Mouse (Mus musculus) splenic B cell, adult 2 months (primary cell): ENCODE measurements around the gene 9230112D13Rik.
A peak's percentile ranks its signal among the peaks of the same experiment; 100 is the strongest.

Source experiments
- DNase-seq: peaks from one replicate; pipeline ENCODE4 v3.0.0-alpha.2; 2011; ENCODE audit warnings: low read depth, low spot score
- H3K27me3 ChIP-seq: 2 replicates; pipeline ENCODE4 v1.6.1; 2012; ENCODE audit warnings: mild to moderate bottlenecking, low read length, moderate library complexity, mixed read lengths; ENCODE audit not compliant: control insufficient read depth, poor library complexity, insufficient read depth, severe bottlenecking
- H3K36me3 ChIP-seq: 2 replicates; pipeline ENCODE4 v1.6.1; 2012; ENCODE audit warnings: mild to moderate bottlenecking, low read length, moderate library complexity, mixed read lengths; ENCODE audit not compliant: control insufficient read depth, poor library complexity, insufficient read depth, severe bottlenecking

The 9230112D13Rik gene

GRCm38 (mm10) chr14:34522701-34523100, at the start of gene 9230112D13Rik:
TSS of gene 9230112D13Rik (minus strand) at chr14:34522801.
- no peaks in the 10 kb centered on the region for H3K27me3 ChIP-seq
- H3K36me3 ChIP-seq, result no peaks in the 10 kb centered on the region
- no peak for DNase-seq

- no peaks in the 10 kb centered on the region for H3K36me3 ChIP-seq
- no peak for DNase-seq
- H3K27me3 ChIP-seq, result no peaks in the 10 kb centered on the region
These were observed 49.2 kb upstream of the 9230112D13Rik start for GRCm38 (mm10) chr14:34571610-34572387.

DNA sequence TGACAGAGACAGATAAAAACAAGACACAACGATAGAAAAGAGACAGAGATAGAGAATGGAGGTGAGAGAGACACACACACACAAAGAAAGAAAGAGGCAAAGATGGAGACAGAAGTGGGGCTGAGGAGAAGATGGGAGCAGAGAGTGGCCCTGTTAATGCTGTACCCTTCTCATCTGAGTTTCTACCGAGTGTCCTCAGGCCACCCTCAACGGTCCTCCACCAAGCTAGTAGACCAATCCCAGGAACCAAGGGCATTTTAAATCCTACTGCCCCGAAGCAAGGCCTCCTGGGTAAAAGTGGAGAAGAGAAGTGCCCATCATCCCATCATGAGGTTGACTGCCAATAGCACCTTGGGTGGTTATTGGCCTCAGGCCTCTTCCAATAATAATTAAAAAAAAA, 48.3 kb upstream of the 9230112D13Rik start:
- no peak for DNase-seq
- no peaks in the 10 kb centered on the region for H3K36me3 ChIP-seq
- no peaks in the 10 kb centered on the region for H3K27me3 ChIP-seq

GRCm38 (mm10) chr14:34570294-34570693, 47.7 kb upstream of the 9230112D13Rik start:
- peak; percentile 61 for DNase-seq
- no peaks in the 10 kb centered on the region for H3K27me3 ChIP-seq
- H3K36me3 ChIP-seq, result no peaks in the 10 kb centered on the region

DNA sequence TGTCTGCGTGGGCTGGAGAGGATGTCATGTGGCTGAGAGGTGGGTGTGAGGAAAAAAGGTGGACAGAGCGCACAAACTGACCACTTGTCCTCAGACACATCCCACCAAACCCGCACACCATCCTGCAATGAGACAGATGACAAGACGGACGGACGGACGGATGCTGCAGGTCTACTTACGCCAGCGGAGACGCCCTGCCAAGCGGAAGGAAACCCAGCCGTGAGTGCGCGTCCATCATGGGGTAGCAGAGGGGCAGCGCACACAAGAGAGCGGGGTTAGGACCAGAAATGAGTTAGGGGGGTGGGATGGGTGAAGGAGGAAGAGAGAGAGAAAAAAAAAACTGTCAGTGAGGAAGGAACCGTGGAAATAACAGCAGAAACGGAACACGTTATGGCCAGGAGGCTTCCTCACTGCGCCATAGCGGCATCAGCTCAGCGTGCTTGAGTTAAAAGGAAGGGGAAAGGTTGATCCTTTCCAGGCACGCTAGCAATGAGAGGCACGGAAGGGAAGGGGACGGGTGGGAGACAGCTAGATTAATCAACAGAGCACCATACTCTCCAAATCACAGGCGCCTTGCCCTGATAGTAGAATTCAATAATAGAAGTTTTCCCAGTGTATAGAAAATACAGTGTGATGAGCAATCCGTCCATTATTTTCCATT, 47.1 kb upstream of the 9230112D13Rik start:
- no peaks in the 10 kb centered on the region for H3K36me3 ChIP-seq
- no peak for DNase-seq
- no peaks in the 10 kb centered on the region for H3K27me3 ChIP-seq

GRCm38 (mm10) chr14:34568626-34569025, 46.0 kb upstream of the 9230112D13Rik start:
- H3K27me3 ChIP-seq, result no peaks in the 10 kb centered on the region
- no peak for DNase-seq
- no peaks in the 10 kb centered on the region for H3K36me3 ChIP-seq

DNA sequence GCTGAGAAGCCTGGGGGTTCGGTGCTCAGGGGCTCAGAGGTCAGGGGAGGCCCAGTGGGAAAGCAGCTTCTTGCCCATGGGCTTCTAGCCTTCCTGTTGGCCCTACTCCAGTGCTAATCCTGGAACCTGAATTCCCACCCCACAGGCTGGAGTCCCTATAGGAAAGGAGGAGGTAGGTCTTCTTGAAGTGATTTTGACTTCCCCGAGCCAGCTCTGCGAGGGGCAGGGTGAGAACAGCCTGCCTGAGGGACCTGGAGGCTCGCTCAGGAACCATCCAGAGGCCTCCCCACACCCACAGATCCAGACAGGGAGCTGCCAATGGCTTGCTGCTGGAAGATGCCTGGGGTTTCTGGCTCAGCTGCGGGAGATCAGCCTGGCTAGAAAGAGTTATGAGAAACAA, 45.1 kb upstream of the 9230112D13Rik start:
- Histone ChIP-seq H3K36me3 (no peaks in the 10 kb centered on the region), H3K27me3 (no peaks in the 10 kb centered on the region)
- no peak for DNase-seq

- no peaks in the 10 kb centered on the region for H3K27me3 ChIP-seq
- no peak for DNase-seq
- no peaks in the 10 kb centered on the region for H3K36me3 ChIP-seq
These were observed 43.9 kb upstream of the 9230112D13Rik start for GRCm38 (mm10) chr14:34566530-34566929.

- DNase-seq, result no peak
These were observed 43.1 kb upstream of the 9230112D13Rik start for GRCm38 (mm10) chr14:34565711-34566110.

GRCm38 (mm10) chr14:34564646-34565045, 42.0 kb upstream of the 9230112D13Rik start:
- no peak for DNase-seq
- H3K36me3 ChIP-seq, result no peaks in the 10 kb centered on the region
- H3K27me3 ChIP-seq, result no peaks in the 10 kb centered on the region

More at GRCm38 (mm10) chr14:34565711-34566110, 43.1 kb upstream of the 9230112D13Rik start:
- Histone ChIP-seq H3K27me3 (no peaks in the 10 kb centered on the region), H3K36me3 (no peaks in the 10 kb centered on the region)

DNA sequence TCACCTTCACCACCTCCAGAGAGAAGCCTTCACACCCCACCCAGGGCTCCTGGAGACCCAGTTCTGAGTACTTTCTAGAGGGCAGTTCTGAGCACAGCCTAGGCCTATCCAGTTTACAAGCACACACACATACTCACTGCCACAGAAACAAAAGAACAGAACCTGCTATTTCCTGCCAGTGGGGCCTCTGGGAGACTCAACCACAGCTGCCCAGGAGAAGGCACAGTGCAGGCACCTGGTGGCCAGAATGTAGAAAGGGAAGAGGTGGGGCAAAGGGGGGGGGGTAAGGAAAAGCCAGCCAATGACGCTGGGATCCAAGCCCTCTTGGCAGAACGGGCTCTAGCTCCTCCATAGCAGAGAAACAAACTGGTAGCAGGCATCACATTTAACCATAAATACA, 39.8 kb upstream of the 9230112D13Rik start:
- H3K27me3 ChIP-seq, result no peaks in the 10 kb centered on the region
- no peaks in the 10 kb centered on the region for H3K36me3 ChIP-seq
- DNase-seq, result no peak

DNA sequence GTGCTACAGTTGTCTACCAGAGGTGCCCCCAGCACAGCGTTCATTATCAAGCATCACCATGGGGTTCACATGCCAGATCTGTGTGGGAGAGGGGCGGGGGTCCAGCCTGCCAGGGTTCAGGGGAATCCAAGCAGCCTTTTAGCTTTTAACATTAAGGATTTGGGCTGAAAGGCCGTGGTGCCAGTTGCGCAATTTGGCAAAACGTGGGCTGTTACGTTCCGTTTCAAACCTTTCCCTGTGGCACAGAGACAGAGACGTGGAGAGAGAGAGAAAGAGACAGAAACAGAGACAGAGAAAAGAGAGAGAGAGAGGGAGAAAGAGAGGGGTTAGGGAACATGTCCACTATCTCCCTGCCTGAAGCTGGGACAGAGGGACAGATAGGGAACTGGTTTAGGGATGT, 39.0 kb upstream of the 9230112D13Rik start:
- DNase-seq, result no peak
- Histone ChIP-seq H3K36me3 (no peaks in the 10 kb centered on the region), H3K27me3 (no peaks in the 10 kb centered on the region)

- H3K36me3 ChIP-seq, result no peaks in the 10 kb centered on the region
- DNase-seq, result no peak
- no peaks in the 10 kb centered on the region for H3K27me3 ChIP-seq
These were observed 36.3 kb upstream of the 9230112D13Rik start for GRCm38 (mm10) chr14:34558947-34559346.

DNA sequence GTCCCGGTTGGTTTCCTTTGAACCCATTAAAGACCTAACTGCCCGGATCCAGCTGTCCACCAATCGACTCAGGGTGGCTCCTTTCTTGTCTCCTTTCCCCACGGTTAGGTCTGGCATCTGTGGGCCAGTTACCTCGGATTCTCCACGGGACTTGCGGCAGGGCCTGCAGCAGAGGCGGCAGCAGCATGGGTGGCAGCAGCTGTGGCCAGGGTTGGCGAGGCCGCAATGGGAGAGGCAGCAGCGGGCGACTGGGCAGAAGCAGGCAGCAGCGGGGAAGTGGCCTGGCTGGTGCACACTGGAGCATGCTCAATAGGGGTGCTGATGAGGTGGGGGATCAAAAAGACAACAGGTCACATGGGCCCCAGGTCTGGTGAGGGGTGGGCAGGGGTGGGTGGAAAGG, 32.6 kb upstream of the 9230112D13Rik start:
- Histone ChIP-seq H3K27me3 (no peaks in the 10 kb centered on the region), H3K36me3 (no peaks in the 10 kb centered on the region)
- DNase-seq, result no peak

DNA sequence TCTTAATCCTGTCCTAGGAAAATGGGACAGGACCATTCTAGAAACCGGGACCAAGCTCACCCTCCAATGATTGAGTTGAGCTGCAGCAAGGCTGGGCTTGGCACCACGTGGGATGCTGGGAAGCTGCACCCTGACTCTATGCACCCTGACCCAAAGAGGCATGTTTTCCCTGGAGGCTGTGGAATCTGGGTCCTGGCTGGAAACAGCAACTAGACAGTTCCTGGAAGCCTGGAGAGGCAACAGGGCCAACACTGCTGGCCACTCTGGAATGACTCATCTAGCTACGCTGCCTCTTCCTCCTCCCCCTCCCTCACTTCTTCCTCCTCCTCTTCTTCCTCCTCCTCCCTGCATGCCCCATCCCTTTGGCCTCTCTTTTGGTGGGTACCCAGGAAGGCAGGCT, 31.4 kb upstream of the 9230112D13Rik start:
- Histone ChIP-seq H3K36me3 (no peaks in the 10 kb centered on the region), H3K27me3 (no peaks in the 10 kb centered on the region; the same call in 1 of the 2 replicates)
- no peak for DNase-seq
